Mouse (Mus musculus) heart, adult 2 months (tissue): ENCODE results near the gene Barx2. TPM values are rescaled to one million over a fixed set of nuclear protein-coding genes. Genes with fewer than 3 reads are reported as not detected.

Source experiments
- DNase-seq, 2 experiments: peaks; one replicate each; pipeline ENCODE4 v3.0.0; 2021
- H3K27ac ChIP-seq: fragments of 200-600 bp; 2 replicates; pipeline ENCODE4 v1.8.1; 2022
- H3K27me3 ChIP-seq: fragments of 200-500 bp; 2 replicates; pipeline ENCODE4 v1.6.1; 2012; ENCODE audit warnings: mild to moderate bottlenecking, low read length, inconsistent platforms, mixed read lengths; ENCODE audit not compliant: control insufficient read depth, insufficient read depth
- H3K36me3 ChIP-seq: fragments of 200-500 bp; 2 replicates; pipeline ENCODE4 v1.6.1; 2012; ENCODE audit warnings: low read length, inconsistent platforms; ENCODE audit not compliant: control insufficient read depth, insufficient read depth
- H3K4me1 ChIP-seq: fragments of 200-500 bp; 2 replicates; pipeline ENCODE4 v1.6.1; 2011; ENCODE audit warnings: low read length; ENCODE audit not compliant: control insufficient read depth, insufficient read depth
- H3K4me3 ChIP-seq: fragments of 200-600 bp; 2 replicates; pipeline ENCODE4 v1.8.1; 2022
- H3K79me2 ChIP-seq: fragments of 200-500 bp; replicated peaks from 2 replicates; pipeline ENCODE4 v1.6.1; 2012; ENCODE audit warnings: mild to moderate bottlenecking, inconsistent platforms, low read length, moderate library complexity, mixed read lengths; ENCODE audit not compliant: control insufficient read depth, insufficient read depth
- H3K9ac ChIP-seq: fragments of 200-500 bp; 2 replicates; pipeline ENCODE4 v1.6.1; 2012; ENCODE audit warnings: low read depth, mild to moderate bottlenecking, control low read depth, inconsistent platforms, low read length, mixed read lengths
- CTCF ChIP-seq: fragments of 200-600 bp; IDR thresholded peaks from 2 replicates; pipeline ENCODE4 v1.8.1; 2022; ENCODE audit warnings: antibody characterized with exemption, mild to moderate bottlenecking, moderate library complexity
- EP300 ChIP-seq: fragments of 200-500 bp; IDR thresholded peaks from 2 replicates; pipeline ENCODE4 v1.6.1; 2011; ENCODE audit warnings: low read depth, low read length, control low read depth; ENCODE audit not compliant: insufficient read depth
- POLR2A ChIP-seq: fragments of 200-500 bp; IDR thresholded peaks from 2 replicates; pipeline ENCODE4 v1.6.1; 2011; ENCODE audit warnings: mild to moderate bottlenecking, low read depth, low read length, control low read depth; ENCODE audit not compliant: insufficient read depth
- WGBS: fragments of 180-500 bp; shearing (Covaris S2); methylation state at CpG from one replicate; pipeline ENCODE4 v1.1.7; 2018; 5-methylcytosine and 5-hydroxymethylcytosine counted together
- intact Hi-C: fragments of 180-260 bp; cut with DNase I; formaldehyde crosslinking; loops from one replicate; pipeline ENCODE4 v1.15.1; 2025
- long read RNA-seq: library from polyadenylated mRNA; stranded (forward); transcript quantifications from one replicate; pipeline ENCODE4 v2.0.0, GENCODE M21; 2021
- polyA plus RNA-seq: library from polyadenylated mRNA; depleted of rRNA; stranded (reverse); fragments of >200 nt; gene quantifications from 2 replicates; pipeline ENCODE4 v1.2.3, GENCODE M21; 2012; rRNA removed
- total RNA-seq, 2 experiments: library from RNA; stranded (reverse); gene quantifications; 2 replicates each; pipeline ENCODE4 v1.2.3; 2021

The Barx2 gene
- total RNA-seq (under 1 TPM; 0.13 to 0.36 TPM), polyA plus RNA-seq (0.04 TPM in 1 of 2 replicates, not detected in the other)
- long read RNA-seq, partial matches to known transcripts = 1 of 1 reads
- long read RNA-seq, other reads (novel, unspliced or antisense) = 0 of 1 reads

GRCm38 (mm10) chr9:31912921-31913738, at the start of gene Barx2:
Barx2 (minus strand) TSS chr9:31913462.
- DNase-seq = peak; percentile 53 to 60
- no peak within 1 kb of the TSS for H3K27ac ChIP-seq

GRCm38 (mm10) chr9:31962265-31962664, 49.0 kb upstream of the Barx2 start:
- H3K27ac ChIP-seq = no peak overlapping the region
- intact Hi-C loops = no loop called here
- no peak for TF ChIP-seq CTCF
- TF ChIP-seq POLR2A = no peak
- no peak for TF ChIP-seq EP300
- no peak overlapping the region for H3K9ac ChIP-seq
- 31% methylated on average over 1 of the region's 1 CpGs for WGBS
- no peaks in the 10 kb centered on the region for H3K4me1 ChIP-seq
- DNase-seq = peak in 1 of 2 experiments; percentile 12
- no peaks in the 10 kb centered on the region for H3K36me3 ChIP-seq
- no peaks in the 10 kb centered on the region for H3K79me2 ChIP-seq
- no peak overlapping the region for H3K4me3 ChIP-seq
- H3K27me3 ChIP-seq = no peaks in the 10 kb centered on the region

More at GRCm38 (mm10) chr9:31912921-31913738, at the start of gene Barx2:
- TF ChIP-seq EP300 (no peak), CTCF (peak; percentile 69)
- intact Hi-C loops = no loop called here
- Histone ChIP-seq H3K9ac (no peak within 1 kb of the TSS), H3K4me3 (peak within 1 kb of the TSS; percentile 34), H3K36me3 (no peaks in the 10 kb centered on the region), H3K4me1 (no peaks in the 10 kb centered on the region), H3K27me3 (peaks cover 18% of the 10 kb centered on the region), H3K79me2 (no peaks in the 10 kb centered on the region)
- WGBS = under 1% methylated on average over 81 of the region's 81 CpGs

- no peak for TF ChIP-seq EP300
- no peak for TF ChIP-seq CTCF
- TF ChIP-seq POLR2A = no peak
- no peak for DNase-seq
- H3K79me2 ChIP-seq = no peaks in the 10 kb centered on the region
- WGBS = 79% methylated on average over 2 of the region's 2 CpGs
- H3K4me1 ChIP-seq = no peaks in the 10 kb centered on the region
- no peaks in the 10 kb centered on the region for H3K27me3 ChIP-seq
- no peak overlapping the region for H3K27ac ChIP-seq
- no peaks in the 10 kb centered on the region for H3K36me3 ChIP-seq
- H3K9ac ChIP-seq = no peak overlapping the region
- intact Hi-C loops = no loop called here
- H3K4me3 ChIP-seq = no peak overlapping the region
These were observed 47.2 kb upstream of the Barx2 start for GRCm38 (mm10) chr9:31960488-31960887.

GRCm38 (mm10) chr9:31958120-31958519, 44.9 kb upstream of the Barx2 start:
- TF ChIP-seq POLR2A = no peak
- TF ChIP-seq EP300 = no peak
- TF ChIP-seq CTCF = no peak
- Histone ChIP-seq H3K27me3 (no peaks in the 10 kb centered on the region), H3K36me3 (no peaks in the 10 kb centered on the region), H3K27ac (no peak overlapping the region), H3K4me1 (no peaks in the 10 kb centered on the region), H3K4me3 (no peak overlapping the region), H3K9ac (no peak overlapping the region), H3K79me2 (no peaks in the 10 kb centered on the region)
- intact Hi-C loops = no loop called here
- no peak for DNase-seq

DNA sequence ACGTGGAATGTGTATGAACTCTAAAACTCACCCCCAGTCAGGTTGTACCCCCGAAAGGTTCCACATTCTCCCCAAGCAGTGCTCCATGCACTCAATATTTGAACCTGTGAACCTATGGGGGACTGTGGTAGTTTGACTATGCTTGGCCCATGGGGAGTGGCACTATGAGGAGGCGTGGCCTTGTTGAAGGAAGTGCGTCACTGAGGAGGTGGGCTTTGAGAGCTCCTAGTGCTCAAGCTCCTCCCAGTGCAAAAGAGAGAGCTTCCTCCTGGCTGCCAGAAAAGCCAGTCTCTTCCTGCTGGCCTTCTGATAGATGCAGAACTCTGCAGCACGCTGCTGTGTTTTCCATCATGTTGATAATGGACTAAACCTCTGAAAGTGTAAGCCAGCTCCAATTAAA, 37.2 kb upstream of the Barx2 start:
- Histone ChIP-seq H3K4me3 (no peak overlapping the region), H3K4me1 (no peaks in the 10 kb centered on the region), H3K27me3 (no peaks in the 10 kb centered on the region), H3K36me3 (no peaks in the 10 kb centered on the region), H3K27ac (no peak overlapping the region), H3K9ac (no peak overlapping the region), H3K79me2 (no peaks in the 10 kb centered on the region)
- TF ChIP-seq EP300 (no peak), CTCF (no peak), POLR2A (no peak)
- WGBS = 69% methylated on average over 5 of the region's 5 CpGs
- intact Hi-C loops = no loop called here
- no peak for DNase-seq

GRCm38 (mm10) chr9:31949031-31949430, 35.8 kb upstream of the Barx2 start:
- 84% methylated on average over 5 of the region's 5 CpGs for WGBS

More at GRCm38 (mm10) chr9:31949031-31949430, 35.8 kb upstream of the Barx2 start:
- Histone ChIP-seq H3K27me3 (no peaks in the 10 kb centered on the region), H3K4me1 (no peaks in the 10 kb centered on the region), H3K27ac (no peak overlapping the region), H3K79me2 (no peaks in the 10 kb centered on the region), H3K9ac (no peak overlapping the region), H3K4me3 (no peak overlapping the region), H3K36me3 (no peaks in the 10 kb centered on the region)
- intact Hi-C loops = loop anchor here (10.0 kb wide), 1 partner anchor 396 kb away; the partner anchor contains the start of gene Kcnj5
- TF ChIP-seq EP300 (no peak), CTCF (no peak), POLR2A (no peak)
- no peak for DNase-seq
